Mouse (Mus musculus) testis, adult 2 months (tissue): ENCODE results near the gene Vti1a. TPM values are rescaled to one million over a fixed set of nuclear protein-coding genes. Genes with fewer than 3 reads are reported as not detected.

Experiments used
- H3K27ac ChIP-seq: fragments of 200-500 bp; 2 replicates; pipeline ENCODE4 v1.5.1; 2012; ENCODE audit warnings: low read depth, low read length; ENCODE audit not compliant: control insufficient read depth, insufficient read depth
- H3K27me3 ChIP-seq: fragments of 200-500 bp; 2 replicates; pipeline ENCODE4 v1.6.1; 2012; ENCODE audit warnings: mild to moderate bottlenecking, low read length, moderate library complexity; ENCODE audit not compliant: control insufficient read depth, insufficient read depth
- H3K36me3 ChIP-seq: fragments of 200-500 bp; 2 replicates; pipeline ENCODE4 v1.6.1; 2012; ENCODE audit warnings: mild to moderate bottlenecking, low read length; ENCODE audit not compliant: control insufficient read depth, insufficient read depth
- H3K4me1 ChIP-seq: fragments of 200-500 bp; 2 replicates; pipeline ENCODE4 v1.6.1; 2012; ENCODE audit warnings: low read length; ENCODE audit not compliant: control insufficient read depth, insufficient read depth
- H3K4me3 ChIP-seq: fragments of 200-500 bp; 2 replicates; pipeline ENCODE4 v1.5.1; 2012; ENCODE audit warnings: low read depth, mild to moderate bottlenecking, low read length, moderate library complexity, mixed read lengths; ENCODE audit not compliant: control insufficient read depth
- CTCF ChIP-seq: fragments of 200-500 bp; IDR thresholded peaks from 2 replicates; pipeline ENCODE4 v1.5.1; 2012; ENCODE audit warnings: low read depth, mild to moderate bottlenecking, inconsistent platforms, low read length, moderate library complexity; ENCODE audit not compliant: control insufficient read depth, insufficient read depth, insufficient replicate concordance
- POLR2A ChIP-seq: fragments of 200-500 bp; IDR thresholded peaks from 2 replicates; pipeline ENCODE4 v1.6.1; 2012; ENCODE audit warnings: low read depth, mild to moderate bottlenecking, inconsistent platforms, low read length, moderate library complexity; ENCODE audit not compliant: control insufficient read depth
- polyA plus RNA-seq: library from polyadenylated mRNA; depleted of rRNA; stranded (reverse); fragments of >200 nt; gene quantifications from 2 replicates; pipeline ENCODE4 v1.2.3, GENCODE M21; 2012

Vti1a gene
- polyA plus RNA-seq, 1 experiment = 4.7 TPM

DNA sequence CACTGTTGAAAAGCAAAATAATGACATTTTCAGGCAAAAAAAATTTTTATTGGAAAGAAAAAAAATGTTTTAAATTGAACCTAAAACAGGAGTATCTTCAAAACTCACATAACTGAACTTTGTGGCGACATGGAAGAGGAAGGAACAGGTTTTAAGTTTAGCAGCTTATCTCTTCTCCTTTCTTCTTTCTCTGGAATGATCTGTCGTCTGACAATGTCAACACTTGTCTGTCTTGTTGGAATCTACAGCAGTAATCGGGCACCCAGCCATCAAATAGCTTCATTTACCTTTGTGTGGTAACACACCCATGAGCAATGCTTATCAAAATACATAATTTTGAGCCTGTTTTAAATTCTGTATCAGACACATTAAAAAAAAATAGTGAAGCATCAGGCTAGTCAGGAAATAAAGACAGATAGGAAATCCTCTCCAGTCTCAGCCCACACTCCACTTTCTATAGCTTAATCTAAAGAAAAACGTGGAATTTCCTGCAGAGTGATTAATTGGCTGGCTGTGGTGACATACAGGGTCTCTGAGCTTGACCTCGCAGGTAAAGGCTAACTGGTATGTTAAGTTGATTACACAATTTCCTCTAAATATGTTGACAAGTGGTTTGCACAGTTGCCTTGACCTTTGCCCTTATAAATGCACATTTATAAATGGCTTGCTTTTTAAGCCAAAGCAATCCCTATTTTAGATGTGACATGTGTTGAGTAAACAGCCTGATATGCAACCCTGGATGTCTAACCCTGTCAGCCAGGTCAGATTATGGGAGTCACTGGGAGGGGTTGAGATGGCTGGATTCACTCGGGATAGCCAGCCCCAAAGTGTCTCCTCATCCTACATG, 249.7 kb downstream of the Vti1a start:
- no peak for TF ChIP-seq CTCF
- TF ChIP-seq POLR2A = no peak
- Histone ChIP-seq H3K27me3 (no peaks in the 10 kb centered on the region), H3K36me3 (no peaks in the 10 kb centered on the region), H3K4me3 (no peak overlapping the region), H3K4me1 (peaks cover 4% of the 10 kb centered on the region; the same call in 1 of the 2 replicates), H3K27ac (no peak overlapping the region)

DNA sequence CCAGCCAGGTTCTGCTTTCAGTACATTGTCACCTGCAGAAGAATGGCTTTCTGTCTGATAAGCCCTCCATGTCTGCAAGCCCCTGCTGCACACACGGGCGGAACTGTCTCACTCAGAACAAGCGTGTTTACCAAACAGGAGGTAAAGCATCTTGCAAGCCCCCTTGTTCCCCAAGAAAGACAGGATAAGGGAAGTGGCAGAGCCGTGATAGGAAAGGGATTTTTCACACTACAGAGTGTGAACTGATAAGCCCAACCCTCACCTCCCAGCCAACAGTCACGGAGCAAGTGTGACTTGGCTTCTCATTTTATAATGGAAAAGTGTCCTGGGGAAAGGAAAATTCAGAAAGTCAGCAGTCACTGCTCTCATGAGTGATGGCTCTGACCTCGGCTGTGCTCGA, 253.0 kb downstream of the Vti1a start:
- no peak overlapping the region for H3K4me3 ChIP-seq
- H3K27ac ChIP-seq = no peak overlapping the region
- no peaks in the 10 kb centered on the region for H3K36me3 ChIP-seq
- TF ChIP-seq POLR2A (no peak), CTCF (no peak)
- no peaks in the 10 kb centered on the region for H3K27me3 ChIP-seq
- no peaks in the 10 kb centered on the region for H3K4me1 ChIP-seq

DNA sequence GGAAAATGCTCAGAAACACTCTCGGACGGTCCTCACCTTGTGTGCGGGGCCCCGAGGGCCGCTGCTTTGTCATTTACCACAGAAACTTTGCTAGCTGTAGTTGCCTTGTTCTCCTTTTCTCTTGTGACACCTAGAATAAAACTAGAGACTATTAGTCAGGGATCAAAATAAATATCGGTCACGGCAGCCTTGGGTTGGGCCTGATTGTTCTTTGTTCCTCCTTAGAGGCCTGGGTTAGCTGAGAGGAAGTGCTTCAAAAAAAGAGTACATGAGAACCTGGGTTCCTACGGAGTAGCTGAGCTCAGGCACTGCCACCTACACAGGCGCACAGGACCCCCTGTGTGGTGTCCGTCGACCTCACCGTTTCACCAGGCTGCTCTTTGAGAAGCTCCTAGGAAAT, 253.8 kb downstream of the Vti1a start:
- Histone ChIP-seq H3K27me3 (no peaks in the 10 kb centered on the region), H3K4me1 (no peaks in the 10 kb centered on the region)

DNA sequence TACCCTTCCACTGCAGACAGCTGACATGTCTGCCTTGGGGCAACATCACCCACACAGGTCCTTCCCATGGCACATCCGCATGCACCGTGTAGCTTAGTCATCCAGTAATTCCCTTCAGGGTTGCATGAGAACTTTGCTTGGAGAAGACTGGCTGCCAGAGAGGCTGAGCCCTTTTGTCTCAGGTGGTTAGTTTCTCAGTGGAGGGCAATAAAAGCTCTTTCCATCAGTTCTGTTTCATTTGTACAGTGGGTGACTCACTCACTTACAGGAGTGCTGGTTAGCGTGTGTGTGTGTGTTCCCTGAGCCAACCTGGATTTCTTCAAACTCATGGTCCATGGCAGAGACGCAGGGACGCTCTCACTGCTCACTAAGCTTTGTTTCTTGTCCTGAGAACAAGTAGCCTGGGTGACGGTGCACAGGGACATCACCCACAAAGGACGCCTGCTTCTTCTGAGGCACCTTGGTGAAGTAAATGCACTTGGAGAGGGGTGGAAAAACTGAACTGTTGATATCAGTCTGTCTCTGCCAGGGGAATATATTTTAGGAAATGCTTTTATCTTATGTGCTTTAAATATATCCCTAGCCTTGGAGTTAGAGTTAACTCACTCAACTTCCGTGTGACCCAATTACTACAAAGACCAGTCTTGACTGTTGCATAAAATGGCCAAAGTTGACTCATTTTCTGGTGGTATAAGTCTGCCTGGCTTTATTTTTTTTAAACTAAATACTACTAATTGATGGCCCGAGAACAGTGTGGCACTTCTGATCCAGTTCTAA, 254.6 kb downstream of the Vti1a start:
- no peak for TF ChIP-seq CTCF
- TF ChIP-seq POLR2A = no peak
- Histone ChIP-seq H3K36me3 (no peaks in the 10 kb centered on the region), H3K27ac (no peak overlapping the region), H3K27me3 (no peaks in the 10 kb centered on the region), H3K4me3 (peak overlapping the region; percentile 33), H3K4me1 (no peaks in the 10 kb centered on the region)

More for the DNA sequence above, 253.8 kb downstream of the Vti1a start:
- TF ChIP-seq CTCF = no peak
- no peak for TF ChIP-seq POLR2A
- H3K36me3 ChIP-seq = no peaks in the 10 kb centered on the region
- no peak overlapping the region for H3K4me3 ChIP-seq
- no peak overlapping the region for H3K27ac ChIP-seq

DNA sequence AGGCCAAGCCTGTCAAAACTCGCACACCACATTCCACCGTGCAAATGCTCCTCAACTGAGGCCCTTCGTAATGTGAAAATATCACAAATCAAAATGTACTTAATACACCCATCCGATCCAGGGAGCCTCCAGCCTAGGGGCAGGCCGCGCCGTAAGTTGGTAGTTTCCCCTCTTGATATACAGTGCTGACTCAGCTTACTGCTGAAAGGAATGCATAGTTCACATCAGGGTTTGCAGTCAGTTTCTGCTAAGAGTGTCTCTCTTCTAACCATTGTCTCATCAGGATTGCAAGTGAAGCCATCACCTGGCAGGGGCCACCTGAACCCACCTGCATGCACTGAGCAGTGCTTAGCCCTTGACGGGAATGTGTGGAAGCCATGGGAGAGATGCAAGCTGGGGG, 255.4 kb downstream of the Vti1a start:
- H3K4me1 ChIP-seq = no peaks in the 10 kb centered on the region

DNA sequence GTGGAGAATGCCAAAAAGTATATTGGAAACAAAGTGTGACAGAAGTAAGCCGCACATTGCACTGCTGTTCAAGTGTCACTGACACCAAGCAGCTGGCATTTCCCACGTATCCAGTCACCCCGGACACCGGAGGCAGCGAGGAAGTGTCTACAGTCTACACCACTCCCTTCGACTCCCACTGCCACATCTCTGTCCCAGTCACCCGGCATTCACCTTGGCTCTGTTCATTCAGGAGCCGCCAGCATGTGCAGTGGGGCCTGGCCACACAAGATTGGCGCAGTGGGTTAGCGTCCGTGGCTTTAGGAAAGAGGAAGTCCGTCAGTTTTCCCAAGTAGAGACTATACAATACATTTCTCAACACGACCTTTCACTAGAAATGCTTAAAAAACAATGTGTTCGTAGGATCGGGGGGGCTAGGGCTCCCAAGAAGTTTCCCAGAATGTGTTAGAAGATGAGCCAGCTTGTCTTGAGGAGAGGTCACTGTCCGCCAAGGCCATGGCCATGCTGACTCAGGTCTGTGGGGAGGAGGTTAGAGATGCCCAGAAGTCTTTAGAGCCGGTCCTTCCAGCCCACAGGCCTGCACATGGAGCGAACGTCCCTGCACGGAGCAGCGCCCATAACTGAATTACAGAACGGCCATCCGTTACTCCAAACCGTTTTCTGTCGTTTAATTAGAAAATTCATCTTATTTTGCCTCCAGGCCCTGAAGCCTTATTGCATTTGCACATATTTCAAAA, 261.4 kb downstream of the Vti1a start:
- Histone ChIP-seq H3K4me1 (peaks cover 3% of the 10 kb centered on the region), H3K36me3 (no peaks in the 10 kb centered on the region), H3K27ac (no peak overlapping the region), H3K4me3 (no peak overlapping the region), H3K27me3 (no peaks in the 10 kb centered on the region)
- no peak for TF ChIP-seq POLR2A
- TF ChIP-seq CTCF = no peak

More for the DNA sequence above, 255.4 kb downstream of the Vti1a start:
- Histone ChIP-seq H3K27me3 (no peaks in the 10 kb centered on the region), H3K27ac (no peak overlapping the region), H3K36me3 (no peaks in the 10 kb centered on the region), H3K4me3 (peak overlapping the region; percentile 33)
- no peak for TF ChIP-seq POLR2A
- TF ChIP-seq CTCF = no peak
